Mouse (Mus musculus) left cerebral cortex, postnatal 14 days (tissue): Measurements from ENCODE around the gene Tox4. TPM values are rescaled to one million over a fixed set of nuclear protein-coding genes. Genes with fewer than 3 reads are reported as not detected.

Experiments
- total RNA-seq, 2 experiments: library from RNA; stranded (reverse); gene quantifications; 2 replicates each; pipeline ENCODE4 v1.2.3; 2021

Gene Tox4
- total RNA-seq, 2 experiments from 2014 or later, result 61.4 to 62.6 TPM

Other genes with a start within 250 kb of the Tox4 start
- not detected for gene Olfr221, start 236.7 kb upstream of the Tox4 start, total RNA-seq
- 100 to 1,000 TPM; 194 to 206 TPM for gene Hnrnpc, start 175.1 kb upstream of the Tox4 start, total RNA-seq
- gene Rpgrip1, start 168.4 kb upstream of the Tox4 start, total RNA-seq, result 1 to 10 TPM in 1 of 2 experiments, under 1 TPM in 1; 0.88 to 2.2 TPM
- 10 to 100 TPM; 44.7 to 45.6 TPM for gene Supt16, start 81.7 kb upstream of the Tox4 start, total RNA-seq
- 100 to 1,000 TPM; 107 to 111 TPM for gene Chd8, start 21.4 kb upstream of the Tox4 start, total RNA-seq
- 10 to 100 TPM; 34.7 to 35.3 TPM for gene Rab2b, start 399 bp downstream of the Tox4 start, total RNA-seq
- gene Mettl3, start 26.0 kb downstream of the Tox4 start, total RNA-seq, result 10 to 100 TPM; 35.2 to 35.3 TPM
- gene Sall2, start 49.6 kb downstream of the Tox4 start, total RNA-seq, result 10 to 100 TPM; 32.7 to 37.1 TPM
- not detected for gene Olfr1513, start 77.3 kb downstream of the Tox4 start, total RNA-seq
- gene Olfr1512, start 100.0 kb downstream of the Tox4 start, total RNA-seq, result not detected
- not detected for gene Olfr1511, start 118.2 kb downstream of the Tox4 start, total RNA-seq
- not detected for gene Olfr1510, start 135.2 kb downstream of the Tox4 start, total RNA-seq
- not detected for gene Olfr1509, start 163.8 kb downstream of the Tox4 start, total RNA-seq
- not detected for gene Olfr1508, start 188.3 kb downstream of the Tox4 start, total RNA-seq
- not detected for gene Olfr1507, start 216.6 kb downstream of the Tox4 start, total RNA-seq